Mouse (Mus musculus) embryo, embryonic 10.5 days (tissue): ENCODE measurements around the gene Ptma.

ENCODE experiments used
- DNase-seq: peaks from one replicate; pipeline ENCODE4 v3.0.0-alpha.2; 2015; ENCODE audit warnings: low spot score

Gene Ptma

GRCm38 (mm10) chr1:86546797-86547196 is 20.3 kb downstream of the Ptma start:
- no peak for DNase-seq

DNA sequence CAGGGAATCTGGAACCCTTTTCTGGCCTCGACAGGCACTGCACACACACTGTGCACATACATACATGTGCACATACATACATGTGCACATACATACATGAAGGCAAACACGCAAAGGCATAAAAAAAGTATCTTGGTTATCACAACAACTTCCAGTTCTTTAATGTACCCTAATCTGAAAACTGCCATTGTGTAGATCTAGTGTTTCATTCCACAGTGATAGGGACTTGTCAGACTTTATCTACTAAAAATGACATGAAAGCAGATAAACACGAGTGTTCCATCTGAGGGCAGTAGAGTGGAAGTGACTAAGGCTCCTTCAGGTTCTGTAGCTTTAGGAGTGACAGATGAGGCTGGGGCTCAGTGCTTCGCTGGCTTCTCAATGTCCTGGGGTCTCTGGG is 24.8 kb downstream of the Ptma start:
- no peak for DNase-seq

- DNase-seq = no peak
Observed at GRCm38 (mm10) chr1:86551877-86552276, 25.4 kb downstream of the Ptma start.

- DNase-seq = no peak
Observed at GRCm38 (mm10) chr1:86555665-86556064, 29.1 kb downstream of the Ptma start.

DNA sequence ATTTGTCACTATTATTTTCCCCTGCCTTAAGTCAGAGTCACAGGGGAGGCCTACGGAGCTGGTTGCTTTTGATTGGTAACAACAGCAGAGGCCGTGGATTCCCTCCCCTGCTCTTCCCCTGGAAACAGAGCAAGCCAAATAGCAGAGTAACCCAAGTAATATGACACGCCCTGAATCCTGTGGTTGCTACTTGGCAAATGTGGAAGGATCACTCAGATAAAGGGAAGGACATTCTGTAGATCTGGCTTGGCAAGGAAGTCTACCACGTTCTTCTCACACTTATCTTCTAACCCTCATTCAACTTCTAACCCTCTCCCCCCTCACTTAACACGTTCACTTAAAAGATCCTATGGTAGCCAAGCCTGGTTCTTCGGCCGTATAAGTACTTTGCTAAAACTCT is 31.3 kb downstream of the Ptma start:
- no peak for DNase-seq

- DNase-seq = no peak
Observed at GRCm38 (mm10) chr1:86559232-86559631, 32.7 kb downstream of the Ptma start.

DNA sequence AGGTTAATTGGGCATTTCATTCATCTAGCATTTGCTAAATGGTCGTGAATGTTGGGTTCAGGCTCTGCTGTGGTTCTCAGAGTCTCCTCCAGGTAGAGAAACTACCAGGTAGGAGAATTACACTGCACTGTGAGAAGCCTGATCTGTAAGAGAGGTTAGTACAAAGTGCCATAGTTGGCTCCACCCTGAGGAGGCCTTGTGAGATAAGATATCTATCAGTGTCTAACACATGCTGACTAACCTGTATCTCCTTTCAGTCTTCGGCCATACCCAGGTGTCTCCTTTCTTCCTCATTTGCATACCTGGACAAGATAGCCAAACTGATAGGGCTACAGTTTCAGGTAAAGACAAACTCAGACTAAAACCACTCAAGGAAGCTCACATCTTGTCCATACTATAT is 36.1 kb downstream of the Ptma start:
- DNase-seq = no peak

DNA sequence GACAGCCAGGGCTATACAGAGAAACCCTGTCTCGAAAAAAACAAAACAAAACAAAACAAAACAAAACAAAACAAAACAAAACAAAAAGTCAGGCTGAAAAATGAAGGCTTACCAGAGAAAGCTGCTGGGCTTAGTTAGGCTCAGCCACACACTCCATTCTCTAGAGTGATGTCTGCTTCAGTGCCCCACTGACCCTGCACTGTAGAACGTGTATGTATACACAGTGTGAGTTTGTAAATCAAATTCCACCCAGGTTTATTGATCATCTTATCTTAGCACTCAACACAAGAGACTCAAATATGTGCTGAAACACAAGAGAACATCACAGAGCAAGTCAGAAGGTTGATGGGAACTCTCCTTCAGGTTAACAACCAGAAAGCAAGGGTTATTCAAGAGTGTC is 41.9 kb downstream of the Ptma start:
- no peak for DNase-seq

DNA sequence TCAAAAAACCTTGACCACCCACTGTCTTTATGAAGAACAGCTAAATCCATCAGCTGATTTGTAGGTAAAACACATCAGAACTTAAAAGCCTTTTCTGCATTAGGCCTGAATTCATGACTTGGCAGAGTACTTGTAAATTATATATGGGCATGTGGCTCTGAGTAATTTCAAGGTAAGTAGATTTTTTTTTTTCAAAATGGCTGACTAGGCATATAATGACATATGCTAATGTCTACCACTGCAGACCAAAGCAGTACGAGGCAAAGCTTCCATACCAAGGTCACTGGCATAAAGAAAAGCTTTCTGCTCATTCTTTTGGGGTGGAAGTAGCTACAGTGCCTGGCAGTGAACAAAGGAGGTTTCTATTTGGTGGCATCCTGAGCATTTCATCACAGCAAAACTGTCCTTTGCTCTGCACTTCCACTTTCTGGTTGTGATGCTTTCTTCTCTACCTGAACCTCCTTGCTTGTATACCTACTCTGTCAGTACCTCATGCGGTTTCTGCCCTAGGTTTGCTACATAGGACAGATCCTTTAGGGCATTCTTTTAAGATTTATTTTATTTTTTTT is 42.9 kb downstream of the Ptma start:
- no peak for DNase-seq

- DNase-seq = no peak
Observed at GRCm38 (mm10) chr1:86571381-86571780, 44.9 kb downstream of the Ptma start.

DNA sequence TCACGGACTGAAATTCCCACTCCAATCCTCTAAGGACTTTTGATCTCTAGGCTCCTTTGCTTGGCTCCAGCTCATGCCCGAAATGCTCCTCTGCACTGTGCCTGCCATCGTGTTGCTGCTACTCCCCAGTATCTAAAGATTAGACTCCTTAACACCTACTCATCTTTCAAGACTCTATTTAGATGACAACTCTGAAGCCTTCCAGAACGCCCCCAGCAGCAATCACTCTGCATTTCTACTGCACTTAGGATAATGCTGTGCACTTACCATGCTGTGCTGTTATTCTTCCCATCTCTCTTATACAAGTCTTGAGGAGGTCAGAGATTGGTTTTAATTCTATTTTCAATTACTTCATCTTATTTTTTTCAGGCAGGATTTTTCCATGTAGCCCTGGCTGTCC is 45.4 kb downstream of the Ptma start:
- DNase-seq = no peak
